Mouse (Mus musculus) activated CD4-positive, CD25-positive, alpha-beta regulatory T cell (primary cell): Measurements from ENCODE around the gene Znhit3. TPM values are rescaled to one million over a fixed set of nuclear protein-coding genes. Genes with fewer than 3 reads are reported as not detected.

Source experiments
- polyA plus RNA-seq, 2 experiments: library from polyadenylated mRNA; unstranded; fragments of 100-300 nt; shearing (Covaris generic); gene quantifications; one replicate each; pipeline ENCODE4 v1.2.1; 2017

Gene Znhit3
- 10 to 100 TPM; 21.1 to 30.8 TPM for polyA plus RNA-seq

DNA sequence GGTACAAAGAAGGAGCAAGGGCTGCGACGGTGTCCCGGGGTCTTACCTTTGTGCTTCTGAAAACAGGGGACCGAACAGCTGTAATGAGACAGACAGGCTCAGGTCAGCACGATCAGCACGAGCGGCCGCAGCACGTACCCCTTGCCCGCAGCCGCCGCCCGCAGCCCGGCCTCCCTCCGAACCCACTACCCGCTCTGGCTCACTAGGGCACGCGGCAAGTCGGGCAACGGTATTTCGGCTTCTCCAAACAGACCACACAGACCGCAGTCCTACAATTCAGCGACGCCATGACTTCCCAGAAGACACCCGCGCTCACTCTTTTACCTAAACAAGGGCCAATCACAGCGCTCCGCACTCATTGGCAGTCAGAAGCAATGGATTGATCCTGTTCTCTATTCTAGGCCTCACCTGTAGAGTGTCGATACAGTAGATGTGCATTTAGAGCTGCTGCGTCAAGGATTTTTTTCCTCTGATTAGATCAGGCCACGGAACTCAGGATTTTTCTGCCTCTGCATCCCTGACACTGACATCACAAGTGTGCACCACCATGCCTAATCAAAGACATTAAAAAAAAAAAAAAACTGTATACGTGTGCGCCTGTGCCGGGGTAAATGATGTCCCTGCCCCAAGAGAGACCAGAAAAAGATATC lies at the start of gene Znhit3:
Gene Znhit3, minus strand, starts transcription at position 314 of the 650 bp plus-strand sequence.

DNA sequence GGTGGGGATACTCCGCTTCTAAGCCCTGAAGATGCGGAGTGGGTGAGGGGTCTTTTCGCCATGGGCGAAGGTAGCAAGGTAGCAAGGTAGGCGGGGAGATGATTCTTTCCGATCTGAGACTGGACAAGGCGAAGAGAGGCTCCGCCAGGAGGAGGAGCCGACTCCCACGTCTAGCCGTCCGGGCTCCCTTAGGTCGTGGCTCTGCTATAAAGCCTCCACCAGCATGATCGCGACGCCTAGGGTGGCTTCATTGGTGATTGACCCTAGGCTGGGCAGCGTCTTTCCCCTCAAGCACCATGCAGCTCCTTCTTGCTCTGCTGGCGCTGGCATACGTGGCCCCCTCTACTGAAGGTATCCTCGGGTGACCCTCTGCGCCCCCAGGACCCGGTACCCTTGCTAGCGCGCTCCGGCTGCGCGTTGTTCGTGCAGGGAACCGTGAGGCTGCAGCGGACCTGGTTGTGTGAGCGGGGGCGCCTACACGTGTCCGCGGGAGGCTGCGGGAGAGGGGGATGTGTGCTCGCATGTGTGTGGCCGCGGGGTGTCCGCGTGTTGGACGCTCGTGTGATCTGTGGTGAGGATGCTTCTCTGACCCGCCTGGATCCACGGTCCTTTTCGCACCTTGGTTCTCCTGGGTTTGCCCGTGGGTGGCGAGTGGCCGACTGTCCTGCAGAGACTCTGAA lies 41.6 kb upstream of the Znhit3 start, which contains the start of gene Car4:
Gene Car4, plus strand, starts transcription at position 196 of the 680 bp plus-strand sequence.

DNA sequence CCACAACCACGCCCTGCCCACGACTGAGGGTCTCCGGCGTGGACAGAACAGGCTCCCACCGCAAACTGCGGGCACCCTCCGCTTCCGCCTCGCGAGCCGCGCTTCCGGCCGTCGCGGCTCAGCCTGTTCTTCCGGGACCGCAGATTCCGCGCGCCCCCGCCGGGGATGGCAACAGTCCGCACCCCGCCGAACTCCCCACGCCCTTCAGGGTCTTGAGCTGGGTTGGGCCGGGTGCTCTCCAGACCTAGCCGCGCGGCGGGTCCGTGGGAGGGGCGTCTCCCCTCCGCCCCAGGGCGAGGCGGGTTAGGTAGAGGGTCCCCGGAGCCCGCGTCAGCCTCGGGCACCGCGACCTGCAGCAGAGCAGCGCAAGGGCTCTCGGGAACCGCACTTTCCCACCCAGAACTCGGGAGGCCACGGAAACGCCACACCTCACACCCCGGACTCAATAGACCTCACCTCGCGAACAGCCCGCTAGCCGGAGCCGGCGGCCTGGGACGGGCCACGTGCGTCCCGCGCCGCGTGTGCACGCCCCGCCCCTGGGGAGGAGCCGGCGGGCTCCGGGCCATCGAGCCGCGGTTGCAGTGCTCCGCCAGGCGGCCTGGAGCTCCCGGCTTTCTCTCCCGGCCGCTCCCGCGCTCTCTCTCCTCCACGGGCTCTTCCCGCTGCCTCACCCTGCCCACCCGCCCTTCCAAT lies 36.2 kb downstream of the Znhit3 start, which contains the start of the genes Myo19 and Pigw:
Gene Myo19, plus strand, starts transcription at position 377 of the 693 bp plus-strand sequence.
Gene Pigw, minus strand, starts transcription at position 514 of the 693 bp plus-strand sequence.

DNA sequence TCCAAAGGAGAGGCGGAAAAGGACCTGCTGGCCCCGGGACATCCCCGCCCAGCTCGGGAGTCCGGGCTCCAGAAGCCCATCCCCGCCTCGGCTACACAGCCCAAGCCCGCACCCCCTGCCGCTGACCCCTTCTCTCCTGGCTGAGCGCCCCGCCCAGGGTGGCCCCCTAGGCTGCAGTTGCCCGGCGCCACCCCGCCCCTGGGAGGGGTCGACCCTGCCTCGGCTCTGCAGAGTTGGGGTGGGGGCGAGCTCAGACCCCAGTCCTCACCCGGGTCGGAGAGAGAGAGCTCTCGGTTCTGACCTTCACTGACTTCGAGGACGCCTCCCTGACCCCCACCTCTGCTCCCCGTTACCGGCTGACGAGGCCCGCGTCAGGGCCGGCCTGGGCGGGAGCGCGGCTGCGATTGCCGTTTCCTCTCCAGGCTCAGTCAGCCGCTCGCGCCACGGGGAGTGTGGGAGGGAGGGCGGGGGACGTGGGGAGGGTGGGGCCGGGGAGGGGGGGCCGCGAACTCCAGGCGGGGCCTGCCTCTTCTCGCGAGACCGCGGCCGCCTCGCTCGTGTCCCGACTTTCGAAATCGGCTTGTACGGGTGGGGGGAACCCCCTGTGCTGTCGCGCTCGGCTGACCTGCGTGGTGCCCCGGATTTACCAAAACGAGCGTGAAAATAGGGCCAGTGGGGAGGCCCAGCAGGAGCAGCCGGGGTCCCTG lies 45.7 kb downstream of the Znhit3 start, which contains the start of gene Ggnbp2:
Gene Ggnbp2, minus strand, starts transcription at position 481 of the 707 bp plus-strand sequence.

Other genes with a start within 250 kb of the Znhit3 start
- 10 to 100 TPM; 11.8 to 19.5 TPM for gene Mrm1, start 96.9 kb downstream of the Znhit3 start, polyA plus RNA-seq
- 10 to 100 TPM; 20.8 to 23.2 TPM for gene Dhrs11, start 87.4 kb downstream of the Znhit3 start, polyA plus RNA-seq
- 100 to 1,000 TPM; 168 to 171 TPM for gene Ggnbp2, start 45.5 kb downstream of the Znhit3 start, polyA plus RNA-seq
- gene Myo19, start 36.2 kb downstream of the Znhit3 start, polyA plus RNA-seq = 1 to 10 TPM; 1.7 to 2.9 TPM
- 1 to 10 TPM; 4.8 to 7.2 TPM for gene Pigw, start 36.1 kb downstream of the Znhit3 start, polyA plus RNA-seq
- not detected for gene Car4, start 41.4 kb upstream of the Znhit3 start, polyA plus RNA-seq
- gene Usp32, start 223.8 kb upstream of the Znhit3 start, polyA plus RNA-seq = 10 to 100 TPM; 10.7 to 11.4 TPM